Mouse (Mus musculus) hindbrain, embryonic 15.5 days (tissue): Measurements from ENCODE around the gene Traf3ip2. TPM values are rescaled to one million over a fixed set of nuclear protein-coding genes. Genes with fewer than 3 reads are reported as not detected.

Experiments
- ATAC-seq: fragments of 200-750 bp; cut with Nextera tagmentation; 2 replicates; pipeline ENCODE4 v1.8.0; 2017; ENCODE audit warnings: low read depth, moderate number of reproducible peaks, moderate TSS enrichment; ENCODE audit not compliant: low FRiP score
- H3K27ac ChIP-seq: fragments of 300-500 bp; sonication (generic); replicated peaks from 2 replicates; pipeline ENCODE4 v1.5.1; 2015; ENCODE audit warnings: mild to moderate bottlenecking, inconsistent platforms
- H3K27me3 ChIP-seq: fragments of 300-500 bp; sonication (generic); 2 replicates; pipeline ENCODE4 v1.6.1; 2015; ENCODE audit warnings: control low read depth, inconsistent platforms
- H3K36me3 ChIP-seq: fragments of 300-500 bp; sonication (generic); 2 replicates; pipeline ENCODE4 v1.6.1; 2015; ENCODE audit warnings: control low read depth, inconsistent platforms
- H3K4me1 ChIP-seq: fragments of 300-500 bp; sonication (generic); replicated peaks from 2 replicates; pipeline ENCODE4 v1.6.1; 2015; ENCODE audit warnings: control low read depth, inconsistent platforms
- H3K4me2 ChIP-seq: fragments of 300-500 bp; sonication (generic); 2 replicates; pipeline ENCODE4 v1.6.1; 2015; ENCODE audit warnings: moderate library complexity, mild to moderate bottlenecking, inconsistent platforms
- H3K4me3 ChIP-seq: fragments of 300-500 bp; sonication (generic); 2 replicates; pipeline ENCODE4 v1.5.1; 2015; ENCODE audit warnings: mild to moderate bottlenecking, inconsistent platforms
- H3K9ac ChIP-seq: fragments of 300-500 bp; sonication (generic); 2 replicates; pipeline ENCODE4 v1.6.1; 2015; ENCODE audit warnings: inconsistent platforms
- H3K9me3 ChIP-seq: fragments of 300-500 bp; sonication (generic); 2 replicates; pipeline ENCODE4 v1.6.1; 2016; ENCODE audit warnings: control low read depth, inconsistent platforms
- WGBS: fragments of 180-500 bp; shearing (Covaris S2); methylation state at CpG from one replicate; pipeline ENCODE4 v1.1.7; 2015; 5-methylcytosine and 5-hydroxymethylcytosine counted together
- polyA plus RNA-seq: library from polyadenylated mRNA; unstranded; fragments of >200 nt; fragmentation: Nextera tagmentation; extraction: Ambion mirVana; gene quantifications from 2 replicates; pipeline ENCODE4 v1.2.1, GENCODE M21; 2015

The Traf3ip2 gene
- polyA plus RNA-seq, 1 experiment from 2014 or later: 7.9 TPM

- Histone ChIP-seq H3K9me3 (no peaks in the 10 kb centered on the region), H3K27me3 (no peaks in the 10 kb centered on the region), H3K4me3 (no peak overlapping the region), H3K27ac (peak overlapping the region; percentile 82), H3K4me1 (peaks cover 23% of the 10 kb centered on the region), H3K9ac (no peak overlapping the region), H3K4me2 (no peak overlapping the region), H3K36me3 (no peaks in the 10 kb centered on the region)
- peak; percentile 57 for ATAC-seq
- 34% methylated on average over 8 of the region's 8 CpGs for whole genome bisulfite sequencing
These were observed 24.6 kb upstream of the Traf3ip2 start for GRCm38 (mm10) chr10:39587973-39588746.

- Histone ChIP-seq H3K36me3 (no peaks in the 10 kb centered on the region), H3K27ac (no peak overlapping the region)
- WGBS: 80% methylated on average over 19 of the region's 19 CpGs
These were observed 22.8 kb upstream of the Traf3ip2 start for GRCm38 (mm10) chr10:39589765-39590546.

GRCm38 (mm10) chr10:39590629-39591028, 22.1 kb upstream of the Traf3ip2 start:
- H3K36me3 ChIP-seq: no peaks in the 10 kb centered on the region
- H3K4me3 ChIP-seq: no peak overlapping the region
- H3K9ac ChIP-seq: no peak overlapping the region
- H3K4me2 ChIP-seq: no peak overlapping the region
- H3K27me3 ChIP-seq: no peaks in the 10 kb centered on the region
- H3K27ac ChIP-seq: no peak overlapping the region
- 89% methylated on average over 10 of the region's 10 CpGs for WGBS
- H3K9me3 ChIP-seq: no peaks in the 10 kb centered on the region
- ATAC-seq: no peak
- H3K4me1 ChIP-seq: peaks cover 26% of the 10 kb centered on the region

More at GRCm38 (mm10) chr10:39589765-39590546, 22.8 kb upstream of the Traf3ip2 start:
- Histone ChIP-seq H3K4me3 (no peak overlapping the region), H3K9me3 (no peaks in the 10 kb centered on the region), H3K27me3 (no peaks in the 10 kb centered on the region), H3K4me2 (no peak overlapping the region), H3K9ac (no peak overlapping the region), H3K4me1 (peaks cover 23% of the 10 kb centered on the region)
- no peak for ATAC-seq

- Histone ChIP-seq H3K4me2 (no peak overlapping the region), H3K27ac (no peak overlapping the region), H3K9me3 (no peaks in the 10 kb centered on the region), H3K9ac (no peak overlapping the region), H3K4me1 (peaks cover 34% of the 10 kb centered on the region), H3K36me3 (no peaks in the 10 kb centered on the region), H3K4me3 (no peak overlapping the region), H3K27me3 (no peaks in the 10 kb centered on the region)
- WGBS: 53% methylated on average over 4 of the region's 4 CpGs
- ATAC-seq: no peak
These were observed 20.2 kb upstream of the Traf3ip2 start for GRCm38 (mm10) chr10:39592501-39592900.

- ATAC-seq: no peak
- no peak overlapping the region for H3K4me2 ChIP-seq
- H3K27ac ChIP-seq: no peak overlapping the region
- no peaks in the 10 kb centered on the region for H3K27me3 ChIP-seq
- H3K9ac ChIP-seq: no peak overlapping the region
- H3K4me1 ChIP-seq: peaks cover 26% of the 10 kb centered on the region
- 67% methylated on average over 1 of the region's 1 CpGs for WGBS
- no peaks in the 10 kb centered on the region for H3K36me3 ChIP-seq
- no peaks in the 10 kb centered on the region for H3K9me3 ChIP-seq
- no peak overlapping the region for H3K4me3 ChIP-seq
These were observed 18.0 kb upstream of the Traf3ip2 start for GRCm38 (mm10) chr10:39594716-39595115.

- Histone ChIP-seq H3K4me2 (no peak overlapping the region), H3K4me3 (no peak overlapping the region), H3K4me1 (peaks cover 26% of the 10 kb centered on the region), H3K27me3 (no peaks in the 10 kb centered on the region), H3K9ac (no peak overlapping the region), H3K9me3 (no peaks in the 10 kb centered on the region), H3K27ac (no peak overlapping the region), H3K36me3 (no peaks in the 10 kb centered on the region)
- WGBS: 74% methylated on average over 3 of the region's 3 CpGs
- ATAC-seq: no peak
These were observed 16.9 kb upstream of the Traf3ip2 start for GRCm38 (mm10) chr10:39595862-39596261.

GRCm38 (mm10) chr10:39597116-39597791, 15.5 kb upstream of the Traf3ip2 start:
- Histone ChIP-seq H3K36me3 (no peaks in the 10 kb centered on the region), H3K27ac (peak overlapping the region; percentile 61), H3K4me3 (no peak overlapping the region), H3K9ac (no peak overlapping the region), H3K4me1 (peaks cover 26% of the 10 kb centered on the region), H3K9me3 (no peaks in the 10 kb centered on the region), H3K27me3 (no peaks in the 10 kb centered on the region), H3K4me2 (no peak overlapping the region)
- ATAC-seq: peak; percentile 31; the same call in 1 of the 2 replicates
- WGBS: 28% methylated on average over 9 of the region's 9 CpGs

GRCm38 (mm10) chr10:39597792-39598183, 14.9 kb upstream of the Traf3ip2 start:
- no peak; the same call in 1 of the 2 replicates for ATAC-seq
- no peaks in the 10 kb centered on the region for H3K27me3 ChIP-seq
- H3K36me3 ChIP-seq: no peaks in the 10 kb centered on the region
- peak overlapping the region; percentile 61 for H3K27ac ChIP-seq
- no peak overlapping the region for H3K4me3 ChIP-seq
- H3K9ac ChIP-seq: no peak overlapping the region
- H3K4me1 ChIP-seq: peaks cover 26% of the 10 kb centered on the region
- H3K4me2 ChIP-seq: no peak overlapping the region
- H3K9me3 ChIP-seq: no peaks in the 10 kb centered on the region
- WGBS: 36% methylated on average over 3 of the region's 3 CpGs

- Histone ChIP-seq H3K4me3 (no peak overlapping the region), H3K9me3 (peaks cover 2% of the 10 kb centered on the region; the same call in 1 of the 2 replicates), H3K4me2 (no peak overlapping the region), H3K4me1 (peaks cover 26% of the 10 kb centered on the region), H3K36me3 (no peaks in the 10 kb centered on the region), H3K27me3 (no peaks in the 10 kb centered on the region), H3K9ac (no peak overlapping the region), H3K27ac (no peak overlapping the region)
- WGBS: 95% methylated on average over 4 of the region's 4 CpGs
- ATAC-seq: no peak
These were observed 13.1 kb upstream of the Traf3ip2 start for GRCm38 (mm10) chr10:39599601-39600000.

- no peaks in the 10 kb centered on the region for H3K36me3 ChIP-seq
- H3K27me3 ChIP-seq: no peaks in the 10 kb centered on the region
- 85% methylated on average over 1 of the region's 1 CpGs for WGBS
- no peak overlapping the region for H3K4me3 ChIP-seq
- H3K27ac ChIP-seq: no peak overlapping the region
- no peak overlapping the region for H3K9ac ChIP-seq
- peaks cover 26% of the 10 kb centered on the region for H3K4me1 ChIP-seq
- peaks cover 7% of the 10 kb centered on the region; the same call in 1 of the 2 replicates for H3K9me3 ChIP-seq
- no peak overlapping the region for H3K4me2 ChIP-seq
- ATAC-seq: no peak
These were observed 12.6 kb upstream of the Traf3ip2 start for GRCm38 (mm10) chr10:39600115-39600514.

- no peak overlapping the region for H3K9ac ChIP-seq
- WGBS: 91% methylated on average over 5 of the region's 5 CpGs
- no peak overlapping the region for H3K27ac ChIP-seq
- no peak for ATAC-seq
- H3K4me3 ChIP-seq: no peak overlapping the region
- H3K4me2 ChIP-seq: no peak overlapping the region
- peaks cover 10% of the 10 kb centered on the region; the same call in 1 of the 2 replicates for H3K9me3 ChIP-seq
- H3K4me1 ChIP-seq: peaks cover 19% of the 10 kb centered on the region
- no peaks in the 10 kb centered on the region for H3K27me3 ChIP-seq
- H3K36me3 ChIP-seq: no peaks in the 10 kb centered on the region
These were observed 11.7 kb upstream of the Traf3ip2 start for GRCm38 (mm10) chr10:39601068-39601467.

- WGBS: 97% methylated on average over 1 of the region's 1 CpGs
- H3K27me3 ChIP-seq: no peaks in the 10 kb centered on the region
- H3K4me1 ChIP-seq: no peaks in the 10 kb centered on the region
- H3K4me2 ChIP-seq: no peak overlapping the region
- no peak for ATAC-seq
- no peak overlapping the region for H3K27ac ChIP-seq
- H3K36me3 ChIP-seq: no peaks in the 10 kb centered on the region
- peaks cover 10% of the 10 kb centered on the region; the same call in 1 of the 2 replicates for H3K9me3 ChIP-seq
- H3K9ac ChIP-seq: no peak overlapping the region
- no peak overlapping the region for H3K4me3 ChIP-seq
These were observed 6.3 kb upstream of the Traf3ip2 start for GRCm38 (mm10) chr10:39606434-39606833.
